19 mouse cellular contexts compared by ENCODE assay signal in genomic region chr3:123493163-123493562, GRCm38 (mm10). TPM values are rescaled to one million over a fixed set of nuclear protein-coding genes. Genes with fewer than 3 reads are reported as not detected.
DNase-seq lines count a peak whose midpoint lies in the region; ATAC-seq and TF ChIP-seq lines count a peak whose summit lies in the region.
"Had no signal": no experiment of that assay in that cellular context is flagged by ENCODE, and none has a peak within 500 bp of the region (broad histone marks: within the 10 kb centered on the region; RNA-seq: fewer than 3 reads in every experiment).

No protein-coding gene starts in this region.

- no peak for TF ChIP-seq CTCF in lung, postnatal 0 days (IDR thresholded peaks at IDR 0.05)

- no peak overlapping the region for H3K4me2 ChIP-seq in lung, embryonic 16.5 days (ENCODE audit: low read depth, low read length)
- H3K4me2 ChIP-seq in lung, postnatal 0 days (replicated peaks; ENCODE audit: low read depth, low read length), result no peak overlapping the region

- H3K27ac ChIP-seq in lung, embryonic 16.5 days (ENCODE audit: low read length), result no peak overlapping the region
- no peak overlapping the region for H3K27ac ChIP-seq in lung, postnatal 0 days (ENCODE audit: low read length)

- no peaks in the 10 kb centered on the region for H3K4me1 ChIP-seq in lung, embryonic 16.5 days (replicated peaks; ENCODE audit: control insufficient read depth, insufficient read depth, low read length)
- H3K4me1 ChIP-seq in lung, postnatal 0 days (ENCODE audit: insufficient read depth, low read depth, low read length), result no peaks in the 10 kb centered on the region

- no peaks in the 10 kb centered on the region for H3K36me3 ChIP-seq in lung, embryonic 16.5 days (ENCODE audit: control insufficient read depth, insufficient read depth, low read length)
- H3K36me3 ChIP-seq in lung, postnatal 0 days (ENCODE audit: insufficient read depth, low read length), result no peaks in the 10 kb centered on the region
- H3K36me3 ChIP-seq: G1E had no signal

- ATAC-seq in lung, embryonic 16.5 days (ENCODE audit: low read depth), result peak; percentile 70
- peak; percentile 72 for ATAC-seq in lung, postnatal 0 days
- ATAC-seq: activated CD4-positive, CD25-positive, alpha-beta regulatory T cell, adult 4 months; CD4-positive, CD25-positive, alpha-beta regulatory T cell, adult 4 months; Patski had no signal

- H3K9ac ChIP-seq in lung, embryonic 16.5 days (ENCODE audit: low read length), result no peak overlapping the region
- no peak overlapping the region for H3K9ac ChIP-seq in lung, postnatal 0 days (replicated peaks; ENCODE audit: low read depth)

- no peaks in the 10 kb centered on the region for H3K9me3 ChIP-seq in lung, embryonic 16.5 days (ENCODE audit: control insufficient read depth, low read length)
- H3K9me3 ChIP-seq in lung, postnatal 0 days (ENCODE audit: low read length), result no peaks in the 10 kb centered on the region
- H3K9me3 ChIP-seq: G1E had no signal

- 0 out of 2 replicates have a peak, but pooled peaks have one; percentile 19 for TF ChIP-seq EP300 in lung, postnatal 0 days (IDR thresholded peaks at IDR 0.05)

- no peaks in the 10 kb centered on the region for H3K27me3 ChIP-seq in lung, embryonic 16.5 days (ENCODE audit: control insufficient read depth, insufficient read depth, low read depth, low read length)
- H3K27me3 ChIP-seq in lung, postnatal 0 days (replicated peaks; ENCODE audit: insufficient read depth, low read length), result no peaks in the 10 kb centered on the region
- H3K27me3 ChIP-seq: CH12.LX, Patski had no signal

- no peak overlapping the region for H3K4me3 ChIP-seq in lung, embryonic 16.5 days (ENCODE audit: low read length)
- no peak overlapping the region for H3K4me3 ChIP-seq in lung, postnatal 0 days (ENCODE audit: low read depth, low read length)

- WGBS in lung, embryonic 16.5 days, result 77% methylated on average over 3 of the region's 3 CpGs
- 69% methylated on average over 3 of the region's 3 CpGs for WGBS in lung, postnatal 0 days

- no peak for DNase-seq in lung, postnatal 4 days
- peak; percentile 47 for DNase-seq in lung, postnatal 0 days (ENCODE audit: low spot score)
- DNase-seq in lung, postnatal 10 days, result no peak
- DNase-seq: adrenal gland, adult 2 months; adrenal gland, adult 8-10 months; adrenal gland, postnatal 10 days; adrenal gland, postnatal 14 days; adrenal gland, postnatal 25 days; adrenal gland, postnatal 36 days; B cell, adult 2 months; cerebellum, adult 11 months; cerebellum, adult 11-12 months; cerebellum, adult 18-20 months had no signal

RNA-seq across cellular contexts. Expression of gene Prss12, which starts 46.5 kb away (rescaled TPM):
- polyA plus RNA-seq in lung, embryonic 16.5 days (2015; fragmentation: Nextera tagmentation; extraction: Ambion mirVana), result 18.1 and 19.3 TPM in 2 replicates
- 22.3 and 23.8 TPM in 2 replicates for polyA plus RNA-seq in lung, postnatal 0 days (2015; fragmentation: Nextera tagmentation; extraction: Ambion mirVana)
- polyA plus RNA-seq: G1E had no signal
